Mouse (Mus musculus) liver, postnatal 0 days (tissue): ENCODE data around the gene Mllt6. TPM values are rescaled to one million over a fixed set of nuclear protein-coding genes. Genes with fewer than 3 reads are reported as not detected.
"Not testable (repeated sequence)": the region's sequence is repeated elsewhere in the genome, so short reads cannot be mapped to it uniquely, and the experiment has no call there.

ENCODE experiments used
- ATAC-seq: fragments of 200-750 bp; cut with Nextera tagmentation; 2 replicates; pipeline ENCODE4 v1.8.0; 2017; ENCODE audit warnings: mild to moderate bottlenecking, moderate library complexity
- DNase-seq: peaks from one replicate; pipeline ENCODE4 v3.0.0-alpha.2; 2016
- H3K27ac ChIP-seq: fragments of 300-500 bp; sonication (generic); 2 replicates; pipeline ENCODE4 v1.5.1; 2014; ENCODE audit warnings: antibody characterized with exemption, moderate library complexity, mild to moderate bottlenecking, low read depth
- H3K27me3 ChIP-seq: fragments of 300-500 bp; sonication (generic); 2 replicates; pipeline ENCODE4 v1.6.1; 2014; ENCODE audit warnings: low read length, control low read depth, mixed read lengths; ENCODE audit not compliant: insufficient read depth
- H3K36me3 ChIP-seq: fragments of 300-500 bp; sonication (generic); replicated peaks from 2 replicates; pipeline ENCODE4 v1.6.1; 2014; ENCODE audit warnings: mild to moderate bottlenecking, control low read depth, low read length, moderate library complexity, mixed read lengths; ENCODE audit not compliant: insufficient read depth
- H3K4me1 ChIP-seq: fragments of 300-500 bp; sonication (generic); 2 replicates; pipeline ENCODE4 v1.6.1; 2014; ENCODE audit warnings: antibody characterized with exemption, mild to moderate bottlenecking, control low read depth; ENCODE audit not compliant: insufficient read depth
- H3K4me2 ChIP-seq: fragments of 300-500 bp; sonication (generic); 2 replicates; pipeline ENCODE4 v1.6.1; 2014; ENCODE audit warnings: low read depth, mild to moderate bottlenecking, low read length, moderate library complexity, mixed read lengths
- H3K4me3 ChIP-seq: fragments of 300-500 bp; sonication (generic); 2 replicates; pipeline ENCODE4 v1.5.1; 2014; ENCODE audit warnings: low read depth, low read length
- H3K9ac ChIP-seq: fragments of 300-500 bp; sonication (generic); replicated peaks from 2 replicates; pipeline ENCODE4 v1.6.1; 2014; ENCODE audit warnings: mild to moderate bottlenecking, moderate library complexity
- H3K9me3 ChIP-seq: fragments of 300-500 bp; sonication (generic); 2 replicates; pipeline ENCODE4 v1.6.1; 2016; ENCODE audit warnings: mild to moderate bottlenecking, control low read depth, low read length, mixed read lengths
- CTCF ChIP-seq: sonication (generic); IDR thresholded peaks from 2 replicates; pipeline ENCODE4 v1.5.1; 2016; ENCODE audit warnings: antibody characterized with exemption, low read depth
- EP300 ChIP-seq: IDR thresholded peaks from 2 replicates; pipeline ENCODE4 v1.6.1; 2016; ENCODE audit warnings: antibody characterized with exemption, low read depth, mild to moderate bottlenecking
- WGBS: fragments of 180-500 bp; shearing (Covaris S2); extraction: QIAGEN DNeasy Blood & Tissue Kit; methylation state at CpG from one replicate; pipeline ENCODE4 v1.1.7; 2014; ENCODE audit not compliant: insufficient replicate concordance; 5-methylcytosine and 5-hydroxymethylcytosine counted together
- polyA plus RNA-seq: library from polyadenylated mRNA; unstranded; fragments of >200 nt; fragmentation: Nextera tagmentation; extraction: Ambion mirVana; gene quantifications from 2 replicates; pipeline ENCODE4 v1.2.1, GENCODE M21; 2015

Mllt6 gene
- polyA plus RNA-seq, 1 experiment from 2014 or later, result 0.32 TPM

DNA sequence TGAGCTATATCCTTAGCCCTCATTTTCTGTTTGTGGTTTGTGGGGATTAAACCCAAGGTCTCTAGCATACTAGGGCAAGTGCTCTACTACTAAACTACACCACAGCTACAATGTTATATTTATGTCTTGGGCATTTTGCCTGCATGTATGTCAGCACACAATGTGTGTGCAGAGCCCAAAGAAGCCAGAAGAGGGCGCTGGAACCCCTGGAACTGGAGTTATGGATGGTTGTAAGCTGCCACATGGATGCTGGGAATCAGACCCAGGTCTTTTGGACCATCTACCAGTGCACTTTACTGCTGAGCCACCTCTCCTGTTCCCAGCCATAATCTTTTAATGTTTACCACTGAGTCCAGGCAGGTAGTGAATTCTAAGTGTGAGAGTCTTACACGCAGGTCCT lies 20.5 kb upstream of the Mllt6 start:
- H3K27me3 ChIP-seq, result no peaks in the 10 kb centered on the region
- WGBS, result 39% methylated on average over 2 of the region's 2 CpGs
- no peaks in the 10 kb centered on the region for H3K36me3 ChIP-seq
- H3K9ac ChIP-seq, result no peak overlapping the region
- ATAC-seq (no peak), DNase-seq (no peak)
- no peaks in the 10 kb centered on the region for H3K4me1 ChIP-seq
- H3K27ac ChIP-seq, result no peak overlapping the region
- H3K9me3 ChIP-seq, result no peaks in the 10 kb centered on the region
- H3K4me2 ChIP-seq, result no peak overlapping the region
- peak; percentile 39 for TF ChIP-seq CTCF
- TF ChIP-seq EP300, result no peak
- H3K4me3 ChIP-seq, result no peak overlapping the region

DNA sequence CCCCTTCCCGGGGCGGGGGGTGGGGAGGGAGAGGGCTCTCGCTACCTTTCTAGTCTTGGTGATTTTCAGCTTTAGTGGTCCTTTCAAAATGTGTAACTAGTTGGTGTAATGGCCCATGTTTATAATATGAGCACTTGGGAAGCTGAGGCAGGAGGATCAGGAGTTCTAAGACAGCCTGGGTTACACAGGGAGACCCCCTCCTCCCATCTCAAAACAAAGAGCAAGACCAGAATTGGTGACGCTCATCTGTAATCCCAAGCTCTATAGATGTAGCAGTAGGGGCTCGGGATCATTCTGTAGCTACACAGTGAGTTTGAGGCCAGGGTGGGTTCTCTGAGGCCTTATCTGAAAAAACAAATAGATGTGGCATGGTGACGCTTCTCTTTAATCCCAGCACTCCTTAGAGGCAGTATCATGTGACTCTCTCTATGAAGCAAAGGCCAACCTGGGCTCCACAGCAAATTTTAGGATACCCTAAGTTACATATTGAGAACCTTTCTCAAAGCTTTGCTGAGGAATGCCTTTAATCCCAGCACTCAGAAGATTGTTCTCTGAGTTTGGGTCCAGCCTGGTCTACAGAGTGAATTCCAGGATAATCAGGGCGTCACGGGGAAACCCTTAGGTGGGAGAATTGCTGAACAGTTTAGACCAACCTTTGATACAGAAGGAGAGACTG lies 19.7 kb upstream of the Mllt6 start:
- 71% methylated on average over 8 of the region's 8 CpGs for WGBS
- no peaks in the 10 kb centered on the region for H3K27me3 ChIP-seq
- H3K4me1 ChIP-seq, result no peaks in the 10 kb centered on the region
- H3K27ac ChIP-seq, result no peak overlapping the region
- ATAC-seq, result no peak
- DNase-seq, result no peak
- no peak for TF ChIP-seq EP300
- no peak for TF ChIP-seq CTCF
- H3K4me3 ChIP-seq, result no peak overlapping the region
- no peak overlapping the region for H3K9ac ChIP-seq
- no peak overlapping the region for H3K4me2 ChIP-seq
- no peaks in the 10 kb centered on the region for H3K9me3 ChIP-seq
- no peaks in the 10 kb centered on the region for H3K36me3 ChIP-seq

- no peaks in the 10 kb centered on the region for H3K36me3 ChIP-seq
- no peak overlapping the region for H3K27ac ChIP-seq
- no peaks in the 10 kb centered on the region for H3K4me1 ChIP-seq
- no peaks in the 10 kb centered on the region for H3K9me3 ChIP-seq
- 1% methylated on average over 6 of the region's 6 CpGs for WGBS
- ATAC-seq, result peak; percentile 21; the same call in 1 of the 2 replicates
- H3K9ac ChIP-seq, result no peak overlapping the region
- DNase-seq, result peak; percentile 73
- no peak overlapping the region for H3K4me3 ChIP-seq
- TF ChIP-seq CTCF (peak; percentile 82), EP300 (no peak)
- no peak overlapping the region for H3K4me2 ChIP-seq
- H3K27me3 ChIP-seq, result no peaks in the 10 kb centered on the region
Measured at GRCm38 (mm10) chr11:97644834-97645233, 18.4 kb upstream of the Mllt6 start.

DNA sequence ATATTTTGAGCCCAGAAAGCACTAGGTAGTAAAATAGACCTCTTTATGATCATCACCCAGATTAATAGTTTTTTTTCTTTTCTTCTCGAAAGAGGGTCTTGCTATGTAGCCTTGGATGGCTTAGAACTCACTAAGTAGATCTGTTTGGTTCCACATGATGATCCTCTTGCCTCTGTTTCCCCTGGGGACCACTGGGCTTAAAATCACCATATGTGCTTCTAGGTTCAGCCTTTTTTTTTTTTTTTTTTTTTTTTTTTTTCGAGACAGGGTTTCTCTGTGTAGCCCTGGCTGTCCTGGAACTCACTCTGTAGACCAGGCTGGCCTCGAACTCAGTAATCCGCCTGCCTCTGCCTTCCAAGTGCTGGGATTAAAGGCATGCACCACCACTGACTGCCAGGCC lies 14.7 kb upstream of the Mllt6 start:
- DNase-seq, H3K27me3 ChIP-seq, H3K4me2 ChIP-seq, ATAC-seq, H3K27ac ChIP-seq, H3K9ac ChIP-seq, H3K4me1 ChIP-seq, H3K36me3 ChIP-seq, H3K4me3 ChIP-seq, H3K9me3 ChIP-seq: not testable (repeated sequence)
- 82% methylated on average over 3 of the region's 4 CpGs for WGBS

DNA sequence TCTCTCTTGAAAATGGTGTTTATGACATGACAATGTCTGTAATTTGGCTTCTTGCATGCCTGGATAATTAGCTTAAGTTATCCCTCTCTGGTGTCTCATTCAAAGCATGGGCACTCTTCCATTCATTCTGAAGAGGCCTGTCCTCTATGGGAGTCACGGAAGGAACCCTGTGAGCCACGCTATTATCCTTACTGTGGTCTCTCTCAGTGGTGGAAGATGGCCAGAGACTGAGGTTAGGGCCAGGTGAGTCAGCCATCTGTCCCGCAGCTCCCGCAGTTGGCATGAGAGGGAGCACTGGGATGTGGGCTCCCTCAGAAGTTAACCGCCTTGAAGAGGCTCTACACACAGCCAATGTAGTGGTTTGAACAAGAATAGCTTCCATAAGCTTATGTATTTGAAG lies 12.9 kb upstream of the Mllt6 start:
- Histone ChIP-seq H3K9ac (no peak overlapping the region), H3K27me3 (no peaks in the 10 kb centered on the region; the same call in 1 of the 2 replicates), H3K9me3 (no peaks in the 10 kb centered on the region), H3K4me1 (no peaks in the 10 kb centered on the region), H3K4me2 (no peak overlapping the region), H3K27ac (no peak overlapping the region), H3K4me3 (no peak overlapping the region), H3K36me3 (no peaks in the 10 kb centered on the region)
- DNase-seq (no peak), ATAC-seq (no peak)
- WGBS, result 66% methylated on average over 5 of the region's 5 CpGs
- TF ChIP-seq EP300 (no peak), CTCF (no peak)

- DNase-seq, H3K36me3 ChIP-seq, H3K4me1 ChIP-seq, H3K4me3 ChIP-seq, H3K9me3 ChIP-seq, H3K27ac ChIP-seq, ATAC-seq, H3K4me2 ChIP-seq, H3K27me3 ChIP-seq, H3K9ac ChIP-seq: not testable (repeated sequence)
- WGBS, result 89% methylated on average over 11 of the region's 11 CpGs
Measured at GRCm38 (mm10) chr11:97653376-97653775, 9.8 kb upstream of the Mllt6 start.

GRCm38 (mm10) chr11:97654210-97654609 lies 9.0 kb upstream of the Mllt6 start:
- no peaks in the 10 kb centered on the region for H3K36me3 ChIP-seq
- peaks cover 6% of the 10 kb centered on the region for H3K4me1 ChIP-seq
- no peak for ATAC-seq
- no peak overlapping the region for H3K4me2 ChIP-seq
- peaks cover under 1% of the 10 kb centered on the region; the same call in 1 of the 2 replicates for H3K27me3 ChIP-seq
- no peak overlapping the region for H3K9ac ChIP-seq
- H3K9me3 ChIP-seq, result no peaks in the 10 kb centered on the region
- H3K4me3 ChIP-seq, result no peak overlapping the region
- no peak overlapping the region for H3K27ac ChIP-seq
- DNase-seq, result no peak
- 78% methylated on average over 2 of the region's 2 CpGs for WGBS
- TF ChIP-seq CTCF, result no peak
- no peak for TF ChIP-seq EP300
